Mouse (Mus musculus): ENCODE results near the gene Phf13.

DNA sequence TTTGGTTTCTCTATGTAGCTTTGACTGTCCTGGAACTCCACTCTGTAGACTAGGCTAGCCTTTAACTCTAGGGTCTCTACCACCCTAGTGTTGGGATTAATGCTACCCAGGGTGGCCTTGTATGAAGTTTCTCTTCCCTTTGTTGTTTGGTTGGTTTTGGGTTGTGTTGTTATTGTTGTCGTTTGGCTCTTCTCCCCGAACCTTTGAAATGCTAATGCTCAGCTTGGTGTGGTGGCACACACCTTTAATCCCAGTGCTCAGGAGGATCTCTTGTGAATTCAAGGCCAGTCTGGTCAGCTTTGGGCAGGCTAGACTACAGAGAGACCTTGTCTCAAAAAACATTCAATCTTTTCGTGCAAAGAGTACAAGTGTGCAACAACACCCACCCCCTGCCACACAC is 47.1 kb upstream of the Phf13 start:
- TF ChIP-seq POLR2A (IDR thresholded peaks at IDR 0.05; ENCODE audit: low read depth, low read length), result no peak
- TF ChIP-seq CTCF (IDR thresholded peaks at IDR 0.05; ENCODE audit: extremely low read depth, insufficient read length, insufficient replicate concordance, low read depth, low read length), result no peak
